Mouse (Mus musculus) hindbrain, embryonic 10.5 days (tissue): ENCODE results near the gene Hc. TPM values are rescaled to one million over a fixed set of nuclear protein-coding genes. Genes with fewer than 3 reads are reported as not detected.

Experiments used
- DNase-seq: peaks from one replicate; pipeline ENCODE4 v3.0.0-alpha.2; 2017; ENCODE audit warnings: low spot score
- H3K27ac ChIP-seq: fragments of 300-500 bp; sonication (generic); 2 replicates; pipeline ENCODE4 v1.5.1; 2016; ENCODE audit warnings: mild to moderate bottlenecking, moderate library complexity
- H3K27me3 ChIP-seq: fragments of 300-500 bp; sonication (generic); 2 replicates; pipeline ENCODE4 v1.6.1; 2016; ENCODE audit warnings: mild to moderate bottlenecking; ENCODE audit not compliant: poor library complexity, insufficient read depth, severe bottlenecking
- H3K36me3 ChIP-seq: fragments of 300-500 bp; sonication (generic); 2 replicates; pipeline ENCODE4 v1.6.1; 2016; ENCODE audit warnings: mild to moderate bottlenecking, moderate library complexity
- H3K4me1 ChIP-seq: fragments of 300-500 bp; sonication (generic); replicated peaks from 2 replicates; pipeline ENCODE4 v1.6.1; 2016; ENCODE audit warnings: mild to moderate bottlenecking
- H3K4me3 ChIP-seq: fragments of 300-500 bp; sonication (generic); 2 replicates; pipeline ENCODE4 v1.5.1; 2016; ENCODE audit warnings: mild to moderate bottlenecking, moderate library complexity
- H3K9me3 ChIP-seq: fragments of 300-500 bp; sonication (generic); 2 replicates; pipeline ENCODE4 v1.6.1; 2016; ENCODE audit warnings: mild to moderate bottlenecking, moderate library complexity
- WGBS: fragments of 180-500 bp; shearing (Covaris S2); methylation state at CpG from one replicate; pipeline ENCODE4 v1.1.7; 2016; 5-methylcytosine and 5-hydroxymethylcytosine counted together
- polyA plus RNA-seq: library from polyadenylated mRNA; unstranded; fragments of >200 nt; fragmentation: Nextera tagmentation; extraction: Ambion mirVana; gene quantifications from 2 replicates; pipeline ENCODE4 v1.2.1, GENCODE M21; 2016

Gene Hc
- polyA plus RNA-seq: 0.44 TPM in 1 of 2 replicates, not detected in the other

DNA sequence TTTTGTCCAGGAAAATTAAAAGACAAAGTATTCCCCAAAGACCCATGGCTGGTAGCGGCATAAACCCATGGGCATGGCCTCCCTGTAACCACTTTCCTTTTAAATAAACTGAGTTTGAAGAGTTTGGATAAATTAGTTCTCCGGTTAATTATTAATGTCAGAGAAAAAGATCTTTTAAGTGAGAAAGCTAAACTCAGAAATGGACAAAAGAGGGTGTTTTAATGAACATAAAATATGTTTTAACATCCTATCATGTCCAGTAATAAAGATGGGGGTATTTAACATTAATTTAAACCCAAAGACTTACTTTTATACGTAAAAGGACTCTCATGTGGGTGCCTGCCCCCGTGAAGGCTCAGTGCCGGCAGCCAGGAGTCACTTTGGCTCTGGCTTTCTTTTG is at the start of gene Hc:
TSS of gene Hc (minus strand) at position 101 of the 400 bp plus-strand sequence.
- H3K27ac ChIP-seq: no peak within 1 kb of the TSS
- H3K36me3 ChIP-seq: no peaks in the 10 kb centered on the region
- no peaks in the 10 kb centered on the region for H3K4me1 ChIP-seq
- H3K27me3 ChIP-seq: no peaks in the 10 kb centered on the region
- no peak for DNase-seq
- H3K4me3 ChIP-seq: no peak within 1 kb of the TSS
- 87% methylated on average over 5 of the region's 5 CpGs for WGBS
- no peaks in the 10 kb centered on the region for H3K9me3 ChIP-seq

DNA sequence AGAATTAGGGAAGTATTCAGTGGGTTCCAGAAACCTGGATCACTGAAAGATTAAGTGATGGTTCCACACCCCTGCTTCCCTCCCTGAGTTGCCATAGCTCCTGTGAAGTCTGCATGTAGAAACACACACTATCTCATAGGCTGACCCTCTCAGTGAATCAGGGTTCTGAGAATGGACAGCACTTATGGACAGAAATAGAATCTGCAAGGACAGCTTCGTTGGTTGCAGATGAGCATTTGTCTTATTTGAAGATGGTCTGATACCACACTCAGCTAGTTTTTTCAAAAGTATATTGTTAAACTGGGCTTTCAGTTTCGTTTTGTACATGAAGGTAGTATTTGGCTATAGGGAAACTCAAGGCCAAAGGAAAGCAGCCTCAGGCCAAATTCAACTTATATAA is 49.3 kb upstream of the Hc start:
- 0 out of 2 replicates have a peak overlapping the region, but pooled peaks have one; percentile 92 for H3K4me3 ChIP-seq
- no peak overlapping the region for H3K27ac ChIP-seq
- 87% methylated on average over 2 of the region's 2 CpGs for WGBS
- no peaks in the 10 kb centered on the region for H3K27me3 ChIP-seq
- peaks cover 13% of the 10 kb centered on the region for H3K4me1 ChIP-seq
- DNase-seq: no peak
- peaks cover 15% of the 10 kb centered on the region for H3K36me3 ChIP-seq
- no peaks in the 10 kb centered on the region for H3K9me3 ChIP-seq

DNA sequence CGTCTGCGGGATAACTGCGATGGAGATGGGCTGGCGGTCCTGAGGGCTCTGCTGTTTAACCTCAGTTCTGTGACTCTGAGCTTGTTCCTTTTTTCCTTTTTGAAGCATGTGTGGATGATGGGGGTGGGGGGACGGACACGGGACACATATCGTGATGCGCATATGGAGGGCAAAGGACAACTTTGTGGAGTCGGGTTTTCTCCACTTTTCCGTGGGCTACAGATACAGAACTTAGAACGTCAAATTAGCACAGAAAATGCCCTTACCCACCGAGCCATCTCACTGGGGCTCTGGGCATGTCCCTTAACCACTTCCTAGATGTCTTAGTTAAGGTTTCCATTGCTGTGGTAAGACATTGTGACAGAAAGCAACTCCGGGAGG is 48.7 kb upstream of the Hc start:
- peak overlapping the region; percentile 95 for H3K27ac ChIP-seq
- WGBS: 1% methylated on average over 13 of the region's 13 CpGs
- H3K9me3 ChIP-seq: no peaks in the 10 kb centered on the region

DNA sequence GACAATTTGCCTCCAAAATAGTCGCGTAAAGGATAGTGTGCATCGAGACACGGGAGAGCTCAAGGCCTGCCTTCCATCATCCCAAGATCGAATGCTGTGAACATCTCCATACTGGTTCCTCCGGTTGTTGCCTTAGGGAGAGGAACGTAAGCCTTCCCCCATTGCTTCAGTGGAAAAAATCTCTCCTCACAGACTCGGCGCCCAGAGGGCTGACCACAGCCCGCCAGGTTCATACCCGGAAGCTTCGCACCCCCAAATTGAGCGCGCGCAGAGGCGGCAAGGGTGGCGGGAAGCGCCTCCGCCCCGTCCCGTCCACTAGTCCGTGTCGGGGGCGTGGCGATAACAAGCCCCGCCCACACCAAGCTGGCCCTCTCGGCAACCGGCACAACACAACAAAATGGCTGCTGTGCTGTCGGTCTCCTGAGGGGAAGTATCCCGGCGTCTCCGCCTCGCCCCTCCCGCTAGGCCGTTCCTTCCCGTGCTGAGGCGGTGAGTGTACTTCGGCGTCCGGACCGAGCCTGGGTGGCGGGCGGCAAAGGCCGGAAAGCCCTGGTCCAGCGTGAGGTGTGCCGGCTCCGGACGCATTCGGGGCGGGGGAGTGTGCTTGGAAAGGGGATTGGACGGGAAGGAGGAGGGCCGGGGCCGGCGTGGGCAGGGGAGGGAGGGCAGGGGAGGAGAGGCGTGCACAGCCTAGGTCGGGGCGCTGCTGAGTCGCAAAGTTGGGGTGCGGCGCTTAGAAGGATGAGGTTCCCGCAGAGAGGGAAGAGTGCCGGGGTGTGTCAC is 48.1 kb upstream of the Hc start, which contains the start of gene Cntrl:
TSS of gene Cntrl (plus strand) at position 352 of the 783 bp plus-strand sequence.
- Histone ChIP-seq H3K27me3 (no peaks in the 10 kb centered on the region), H3K4me3 (peak within 1 kb of the TSS; percentile 92), H3K9me3 (no peaks in the 10 kb centered on the region), H3K4me1 (peaks cover 13% of the 10 kb centered on the region), H3K27ac (peak within 1 kb of the TSS; percentile 95), H3K36me3 (peaks cover 7% of the 10 kb centered on the region)
- peak; percentile 96 for DNase-seq
- WGBS: under 1% methylated on average over 62 of the region's 62 CpGs

More for the DNA sequence above, 48.7 kb upstream of the Hc start:
- Histone ChIP-seq H3K4me1 (peaks cover 13% of the 10 kb centered on the region), H3K27me3 (no peaks in the 10 kb centered on the region), H3K4me3 (peak overlapping the region; percentile 92), H3K36me3 (peaks cover 9% of the 10 kb centered on the region)
- no peak for DNase-seq

DNA sequence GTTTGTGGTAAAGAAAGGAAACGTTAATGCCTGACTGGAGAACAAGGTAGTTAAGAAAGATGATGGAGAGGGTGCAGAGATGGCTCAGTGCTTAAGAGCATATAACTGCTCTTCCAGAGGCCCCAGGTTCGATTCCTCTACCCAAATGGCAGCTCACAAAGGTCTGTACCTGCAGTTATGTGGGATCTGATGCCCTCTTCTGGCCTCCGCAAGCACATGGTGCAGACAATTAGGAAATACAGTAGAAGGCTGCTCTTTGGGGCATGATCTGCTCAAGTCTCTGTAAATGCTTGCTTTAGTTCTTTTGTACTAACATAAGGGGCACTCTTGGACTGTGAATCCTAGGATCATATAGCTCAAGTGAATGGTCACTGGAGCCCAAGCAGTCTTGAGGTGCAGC is 47.5 kb upstream of the Hc start:
- DNase-seq: peak; percentile 50
- WGBS: 31% methylated on average over 3 of the region's 3 CpGs

DNA sequence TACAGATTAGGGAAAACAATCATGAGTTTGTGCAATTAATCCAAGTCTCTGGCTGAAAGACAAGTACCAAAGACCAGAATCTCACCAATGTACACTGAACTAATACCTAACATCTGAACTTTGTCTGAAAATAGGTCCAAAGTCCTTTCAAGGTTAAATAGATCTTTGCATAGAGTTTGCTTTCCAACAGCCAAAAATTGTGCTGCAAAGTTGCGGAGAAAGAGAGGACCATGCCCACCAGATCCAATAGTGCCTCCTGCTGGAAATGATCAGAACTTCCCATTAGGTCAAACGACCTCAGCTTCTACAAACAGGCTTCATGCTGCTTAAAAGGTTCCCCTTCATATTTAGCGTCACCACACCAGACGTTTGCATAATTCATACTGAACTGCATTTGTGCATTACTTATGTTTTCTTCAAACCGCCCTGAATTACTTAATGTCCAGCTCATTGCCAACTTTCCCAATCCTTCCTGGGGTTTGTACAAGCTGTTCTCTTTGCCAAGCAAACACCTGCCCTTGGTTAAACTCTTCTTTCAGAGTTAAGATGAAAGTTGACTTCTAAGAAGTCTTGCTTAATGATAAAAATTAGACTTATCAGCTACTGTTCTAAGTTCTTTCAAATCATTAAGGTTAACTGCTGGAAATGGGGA is 46.9 kb upstream of the Hc start:
- no peak overlapping the region for H3K4me3 ChIP-seq
- DNase-seq: peak; percentile 7
- no peak overlapping the region for H3K27ac ChIP-seq
- peaks cover 13% of the 10 kb centered on the region for H3K4me1 ChIP-seq
- no peaks in the 10 kb centered on the region for H3K36me3 ChIP-seq
- H3K27me3 ChIP-seq: no peaks in the 10 kb centered on the region
- WGBS: 55% methylated on average over 5 of the region's 5 CpGs
- H3K9me3 ChIP-seq: no peaks in the 10 kb centered on the region

More for the DNA sequence above, 47.5 kb upstream of the Hc start:
- Histone ChIP-seq H3K27ac (peak overlapping the region; percentile 95), H3K4me3 (peak overlapping the region; percentile 92), H3K9me3 (no peaks in the 10 kb centered on the region), H3K36me3 (peaks cover 4% of the 10 kb centered on the region), H3K4me1 (peaks cover 13% of the 10 kb centered on the region), H3K27me3 (no peaks in the 10 kb centered on the region)

DNA sequence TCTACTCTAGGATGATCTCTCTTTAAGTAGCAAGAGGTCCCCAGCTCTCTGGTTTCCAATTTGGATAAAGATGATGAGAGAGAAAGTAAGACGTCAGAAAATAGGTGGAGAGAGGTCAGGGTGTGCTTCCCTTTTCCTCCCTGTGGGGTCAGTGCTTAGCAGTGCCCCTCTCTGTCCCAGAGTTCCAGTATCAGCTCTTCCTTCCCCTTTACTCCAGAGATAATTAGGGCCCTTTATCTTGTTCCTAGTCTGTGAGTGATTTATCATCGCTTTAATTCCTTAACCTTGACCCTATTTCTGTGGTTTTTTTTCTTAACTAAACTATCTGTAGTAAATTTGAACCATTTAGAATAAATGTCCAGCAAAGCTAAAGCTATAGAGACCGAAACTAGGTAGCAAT is 43.6 kb upstream of the Hc start:
- DNase-seq: no peak
- H3K9me3 ChIP-seq: no peaks in the 10 kb centered on the region
- H3K4me1 ChIP-seq: peaks cover 6% of the 10 kb centered on the region; the same call in 1 of the 2 replicates
- no peak overlapping the region for H3K4me3 ChIP-seq
- H3K27ac ChIP-seq: no peak overlapping the region
- 65% methylated on average over 3 of the region's 3 CpGs for WGBS
- no peaks in the 10 kb centered on the region for H3K27me3 ChIP-seq
- no peaks in the 10 kb centered on the region for H3K36me3 ChIP-seq

DNA sequence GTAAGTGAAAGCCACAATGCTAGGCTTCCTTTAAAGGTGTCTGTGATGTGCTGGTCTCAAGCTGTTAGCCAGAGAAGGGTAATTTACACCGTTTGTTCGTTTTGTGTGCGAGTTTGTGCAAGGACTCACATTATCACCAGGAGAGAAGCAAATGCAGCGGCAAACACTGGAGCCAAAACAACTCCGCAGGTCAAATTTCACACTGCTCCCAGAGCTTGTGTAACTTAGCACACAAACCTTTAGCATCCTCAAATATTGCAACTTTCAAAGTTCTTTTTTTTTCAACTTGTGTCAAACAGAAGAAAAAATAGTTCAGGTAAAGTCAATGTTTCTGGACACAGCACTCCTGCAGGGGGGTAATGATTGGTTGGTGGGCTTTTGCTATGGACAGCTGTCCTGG is 42.3 kb upstream of the Hc start:
- Histone ChIP-seq H3K4me1 (no peaks in the 10 kb centered on the region), H3K27ac (no peak overlapping the region), H3K9me3 (no peaks in the 10 kb centered on the region), H3K36me3 (no peaks in the 10 kb centered on the region), H3K27me3 (no peaks in the 10 kb centered on the region), H3K4me3 (no peak overlapping the region)
- no peak for DNase-seq
- WGBS: 85% methylated on average over 5 of the region's 5 CpGs

DNA sequence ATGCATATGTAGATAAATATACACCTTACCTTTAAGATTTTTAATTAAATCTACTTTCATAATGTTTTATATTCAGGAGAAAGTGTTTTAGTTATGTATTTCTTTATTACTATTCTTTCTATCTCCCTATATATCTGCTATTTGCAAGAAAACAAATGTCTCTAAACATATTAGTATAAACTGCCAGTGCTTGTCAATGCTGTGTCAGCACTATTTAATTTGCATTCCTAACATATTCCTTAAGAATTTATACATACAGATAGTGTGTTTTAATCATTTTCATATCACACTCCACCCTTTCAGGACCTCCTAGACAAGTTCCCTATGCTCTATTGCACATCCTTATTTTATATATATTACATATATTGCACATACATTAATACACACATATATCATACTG is 41.5 kb upstream of the Hc start:
- no peak overlapping the region for H3K27ac ChIP-seq
- H3K9me3 ChIP-seq: no peaks in the 10 kb centered on the region
- no peaks in the 10 kb centered on the region for H3K27me3 ChIP-seq
- H3K36me3 ChIP-seq: no peaks in the 10 kb centered on the region
- no peak overlapping the region for H3K4me3 ChIP-seq
- no peaks in the 10 kb centered on the region for H3K4me1 ChIP-seq
- DNase-seq: no peak

DNA sequence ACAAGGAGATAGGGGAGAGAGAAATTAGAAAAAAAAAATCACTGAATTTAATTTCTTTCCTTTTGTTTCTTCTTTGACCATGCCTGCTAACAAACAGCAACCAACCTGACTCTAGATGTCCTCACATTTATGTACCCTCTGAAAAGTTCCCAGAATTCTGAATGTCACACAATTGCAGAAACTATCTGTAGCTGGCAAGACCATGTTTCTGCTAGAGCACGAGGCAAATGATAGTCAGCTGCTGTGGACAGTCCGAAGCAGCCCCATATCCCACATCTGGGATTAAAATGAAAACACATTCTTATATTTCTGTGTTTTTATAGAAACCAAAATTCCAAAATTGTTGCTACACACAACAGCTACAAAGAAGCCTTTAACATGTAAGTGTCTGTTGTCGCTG is 40.2 kb upstream of the Hc start, which contains the start of gene AI182371:
TSS of gene AI182371 (minus strand) at position 101 of the 400 bp plus-strand sequence.
- Histone ChIP-seq H3K4me3 (no peak within 1 kb of the TSS), H3K27me3 (no peaks in the 10 kb centered on the region), H3K27ac (no peak within 1 kb of the TSS), H3K36me3 (no peaks in the 10 kb centered on the region), H3K4me1 (no peaks in the 10 kb centered on the region), H3K9me3 (no peaks in the 10 kb centered on the region)
- 90% methylated on average over 3 of the region's 3 CpGs for WGBS
- no peak for DNase-seq

DNA sequence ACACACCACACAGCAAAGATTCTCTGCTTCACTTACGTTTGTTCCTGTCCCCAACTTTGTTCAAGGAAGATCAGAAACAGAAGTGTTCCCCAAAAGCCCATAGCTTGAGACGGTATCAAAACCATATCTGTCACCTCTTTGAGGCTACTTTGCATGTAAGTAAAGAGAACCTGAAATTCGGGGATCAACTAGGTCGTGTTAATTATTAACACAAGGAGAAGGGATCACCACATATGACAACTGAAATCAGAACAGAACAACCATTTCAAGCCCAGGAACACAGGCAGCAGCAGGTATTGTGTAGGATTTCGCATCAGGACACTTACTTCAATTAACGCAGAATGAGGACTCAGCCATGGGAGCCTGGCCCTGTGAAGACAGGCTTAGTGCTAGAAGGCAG is 39.3 kb upstream of the Hc start:
- Histone ChIP-seq H3K27ac (no peak overlapping the region), H3K36me3 (no peaks in the 10 kb centered on the region), H3K9me3 (no peaks in the 10 kb centered on the region), H3K4me3 (no peak overlapping the region), H3K27me3 (no peaks in the 10 kb centered on the region), H3K4me1 (no peaks in the 10 kb centered on the region)
- no peak for DNase-seq
- WGBS: 88% methylated on average over 6 of the region's 6 CpGs

DNA sequence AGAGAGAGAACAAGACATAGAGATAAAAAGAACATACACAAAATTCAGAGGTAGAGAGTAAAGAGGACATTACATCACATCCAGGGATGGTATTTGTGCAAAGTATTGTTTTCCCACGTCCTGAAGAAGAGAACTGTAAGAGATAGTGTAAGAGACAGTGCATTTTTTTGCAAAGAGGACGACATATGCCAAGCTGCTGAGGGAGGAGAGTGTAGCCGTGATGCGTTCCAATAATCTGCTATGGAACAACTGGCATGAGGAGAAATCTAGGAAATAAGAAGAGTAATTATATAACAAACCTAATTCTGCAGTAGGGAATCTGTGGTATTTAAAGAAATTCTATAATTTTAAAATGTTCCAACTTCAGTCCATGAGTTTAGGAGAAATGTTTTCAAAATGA is 26.2 kb upstream of the Hc start:
- H3K4me3 ChIP-seq: no peak overlapping the region
- no peak overlapping the region for H3K27ac ChIP-seq
- no peaks in the 10 kb centered on the region for H3K4me1 ChIP-seq
- no peaks in the 10 kb centered on the region for H3K27me3 ChIP-seq
- no peaks in the 10 kb centered on the region for H3K36me3 ChIP-seq
- WGBS: 78% methylated on average over 4 of the region's 4 CpGs
- no peak for DNase-seq
- no peaks in the 10 kb centered on the region for H3K9me3 ChIP-seq

DNA sequence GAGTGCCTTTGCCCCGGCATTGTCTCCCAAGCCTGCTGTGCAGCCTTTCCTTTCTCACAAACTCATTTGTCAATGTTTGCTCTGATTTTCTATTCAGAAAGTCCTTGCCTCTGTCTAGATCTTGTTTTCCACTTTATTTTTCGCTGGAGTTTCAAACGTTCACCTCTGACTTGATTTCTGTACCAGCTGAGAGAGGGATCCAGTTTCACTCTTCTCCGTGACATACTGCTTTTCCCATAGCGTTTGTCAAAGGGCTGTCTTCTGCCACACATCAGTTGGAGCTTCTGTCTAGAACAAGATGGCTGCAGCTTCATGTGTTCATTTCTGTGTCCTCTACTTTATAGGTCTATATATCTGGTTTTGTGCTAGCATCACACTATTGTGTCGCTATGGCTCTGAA is 17.9 kb upstream of the Hc start:
- H3K4me1 ChIP-seq: no peaks in the 10 kb centered on the region
- no peak for DNase-seq
- 69% methylated on average over 6 of the region's 6 CpGs for WGBS
- no peak overlapping the region for H3K27ac ChIP-seq
- H3K36me3 ChIP-seq: no peaks in the 10 kb centered on the region
- H3K9me3 ChIP-seq: no peaks in the 10 kb centered on the region
- H3K4me3 ChIP-seq: no peak overlapping the region
- no peaks in the 10 kb centered on the region for H3K27me3 ChIP-seq
